Mouse (Mus musculus) embryonic stem cell, embryonic (primary cell): ENCODE measurements around the gene Rbl1.
"Not testable (repeated sequence)": the region's sequence is repeated elsewhere in the genome, so short reads cannot be mapped to it uniquely, and the experiment has no call there.

Experiments
- CTCF ChIA-PET, 4 experiments: fragments of 300-600 bp in 2 of 4; fragments of 350-600 bp in 2 of 4; sonication (Branson Sonifier 250); formaldehyde crosslinking; loops; one replicate each; lab custom pipeline; 2022; ENCODE audit warnings: inconsistent platforms in 2 of 4; lab: Charles Lee
- POLR2A ChIA-PET, 4 experiments: fragments of 300-600 bp in 2 of 4; fragments of 350-600 bp in 2 of 4; sonication (Branson Sonifier 250); formaldehyde crosslinking; loops; one replicate each; lab custom pipeline; 2022; ENCODE audit warnings: antibody characterized with exemption in 4 of 4, inconsistent platforms in 1 of 4; lab: Charles Lee

Rbl1 gene

GRCm38 (mm10) chr2:157204366-157205218 lies at the start of gene Rbl1:
Gene Rbl1 (minus strand): TSS chr2:157204534.
- ChIA-PET CTCF (interaction anchor here (0.6 to 1.5 kb wide), 8 partner anchors 17 to 362 kb away, joined by 3 to 7 read pairs (median 3); no protein-coding TSS in a partner anchor), POLR2A (interaction anchor here (0.5 to 5.3 kb wide), 148 partner anchors 8 to 1205 kb away, joined by 3 to 68 read pairs (median 4); partner anchors contain the start of genes Mroh8 (in 3 of the 4), Samhd1 (in 3 of the 4), Dsn1 (in 2 of the 4) and Rab5if (in 2 of the 4))

GRCm38 (mm10) chr2:157248111-157248510 lies 43.8 kb upstream of the Rbl1 start:
- POLR2A ChIA-PET: interaction anchor here (0.7 to 1.4 kb wide), 10 partner anchors 9 to 308 kb away, joined by 3 to 9 read pairs (median 3); partner anchors contain the start of gene Rbl1 (in 4 of the 4)
- CTCF ChIA-PET: interaction anchor here in 3 of 4 experiments (0.6 to 2.3 kb wide), 5 partner anchors 12 to 133 kb away, joined by 3 to 16 read pairs (median 4); no protein-coding TSS in a partner anchor

GRCm38 (mm10) chr2:157245603-157246002 lies 41.3 kb upstream of the Rbl1 start:
- CTCF ChIA-PET: interaction anchor here in 1 of 4 experiments (0.5 to 2.6 kb wide), 2 partner anchors 14 to 110 kb away, joined by 4 to 9 read pairs; partner anchors contain the start of gene Samhd1
- POLR2A ChIA-PET: interaction anchor here in 3 of 4 experiments (0.6 to 1.6 kb wide), 13 partner anchors 10 to 1164 kb away, joined by 3 to 9 read pairs (median 3); partner anchors contain the start of genes Rbl1 (in 3 of the 3), Dlgap4 (in 1 of the 3), Ralgapb (in 1 of the 3) and Rpn2 (in 1 of the 3)

GRCm38 (mm10) chr2:157245001-157245400 lies 40.7 kb upstream of the Rbl1 start:
- CTCF ChIA-PET: interaction anchor here in 1 of 4 experiments (0.5 to 2.6 kb wide), 2 partner anchors 15 to 110 kb away, joined by 4 to 9 read pairs; partner anchors contain the start of gene Samhd1
- POLR2A ChIA-PET: interaction anchor here in 3 of 4 experiments (0.5 to 1.6 kb wide), 10 partner anchors 14 to 632 kb away, joined by 3 to 9 read pairs (median 3); partner anchors contain the start of genes Rbl1 (in 3 of the 3), Dlgap4 (in 1 of the 3) and Rpn2 (in 1 of the 3)

GRCm38 (mm10) chr2:157235946-157236345 lies 31.6 kb upstream of the Rbl1 start:
- POLR2A ChIA-PET: interaction anchor here in 3 of 4 experiments (0.8 to 2.2 kb wide), 5 partner anchors 10 to 44 kb away, joined by 3 to 17 read pairs (median 4); partner anchors contain the start of gene Rbl1 (in 2 of the 3)
- CTCF ChIA-PET: interaction anchor here in 3 of 4 experiments (0.7 to 1.9 kb wide), 4 partner anchors 24 to 315 kb away, joined by 3 to 5 read pairs (median 4); no protein-coding TSS in a partner anchor

GRCm38 (mm10) chr2:157221916-157222315 lies 17.6 kb upstream of the Rbl1 start:
- ChIA-PET CTCF (interaction anchor here in 2 of 4 experiments (0.5 to 0.8 kb wide), 2 partner anchors 38 to 520 kb away, joined by 3 to 17 read pairs; no protein-coding TSS in a partner anchor), POLR2A (interaction anchor here in 2 of 4 experiments (1.3 to 2.2 kb wide), 2 partner anchors 17 kb away, joined by 8 to 11 read pairs; partner anchors contain the start of gene Rbl1 (in 2 of the 2))

GRCm38 (mm10) chr2:157220108-157220507 lies 15.8 kb upstream of the Rbl1 start:
- POLR2A ChIA-PET: interaction anchor here in 2 of 4 experiments (1.4 to 6.3 kb wide), 3 partner anchors 14 to 16 kb away, joined by 4 to 68 read pairs (median 6); partner anchors contain the start of gene Rbl1 (in 2 of the 2)
- CTCF ChIA-PET: no interaction called here

GRCm38 (mm10) chr2:157211731-157212130 lies 7.4 kb upstream of the Rbl1 start:
- POLR2A ChIA-PET: interaction anchor here in 2 of 4 experiments (0.5 to 1.0 kb wide), 2 partner anchors 7 to 768 kb away, joined by 3 to 21 read pairs; partner anchors contain the start of gene Rbl1 (in 1 of the 2)
- CTCF ChIA-PET: no interaction called here

- POLR2A ChIA-PET: interaction anchor here (0.5 to 5.3 kb wide), 138 partner anchors 9 to 1206 kb away, joined by 3 to 68 read pairs (median 4); partner anchors contain the start of genes Mroh8 (in 3 of the 4), Samhd1 (in 3 of the 4), Dsn1 (in 2 of the 4) and Rab5if (in 2 of the 4)
- CTCF ChIA-PET: interaction anchor here (0.6 to 1.5 kb wide), 9 partner anchors 16 to 1245 kb away, joined by 3 to 7 read pairs (median 3); no protein-coding TSS in a partner anchor
These were observed 622 bp downstream of the Rbl1 start for GRCm38 (mm10) chr2:157203459-157204365.

- ChIA-PET POLR2A (interaction anchor here in 3 of 4 experiments (0.6 to 5.3 kb wide), 21 partner anchors 9 to 364 kb away, joined by 3 to 68 read pairs (median 5); partner anchors contain the start of genes Mroh8 (in 1 of the 3), Rpn2 (in 1 of the 3) and Samhd1 (in 1 of the 3)), CTCF (interaction anchor here in 1 of 4 experiments (0.7 kb wide), 1 partner anchor 164 kb away, joined by 3 read pairs; no protein-coding TSS in a partner anchor)
These were observed 1.3 kb downstream of the Rbl1 start for GRCm38 (mm10) chr2:157203026-157203425.

GRCm38 (mm10) chr2:157202361-157202760 lies 2.0 kb downstream of the Rbl1 start:
- ChIA-PET CTCF (no interaction called here), POLR2A (interaction anchor here in 3 of 4 experiments (0.6 to 5.3 kb wide), 7 partner anchors 10 to 71 kb away, joined by 3 to 68 read pairs (median 27); partner anchors contain the start of gene Samhd1 (in 1 of the 3))

GRCm38 (mm10) chr2:157201081-157201830 lies 3.1 kb downstream of the Rbl1 start:
- CTCF ChIA-PET: no interaction called here
- POLR2A ChIA-PET: interaction anchor here in 1 of 4 experiments (5.3 kb wide), 1 partner anchor 16 kb away, joined by 68 read pairs; no protein-coding TSS in a partner anchor

GRCm38 (mm10) chr2:157198405-157198804 lies 5.9 kb downstream of the Rbl1 start:
- CTCF ChIA-PET: not testable (repeated sequence)
- POLR2A ChIA-PET: interaction anchor here in 1 of 4 experiments (0.9 kb wide), 1 partner anchor 12 kb away, joined by 4 read pairs; no protein-coding TSS in a partner anchor

- POLR2A ChIA-PET: interaction anchor here in 2 of 4 experiments (1.0 to 6.6 kb wide), 5 partner anchors 14 to 81 kb away, joined by 3 to 57 read pairs (median 3); partner anchors contain the start of gene Rbl1 (in 2 of the 2)
- CTCF ChIA-PET: no interaction called here
These were observed 13.7 kb downstream of the Rbl1 start for GRCm38 (mm10) chr2:157190651-157191050.

- POLR2A ChIA-PET: interaction anchor here in 3 of 4 experiments (0.6 to 6.6 kb wide), 9 partner anchors 9 to 180 kb away, joined by 3 to 57 read pairs (median 4); partner anchors contain the start of genes Rbl1 (in 3 of the 3) and Dsn1 (in 1 of the 3)
- CTCF ChIA-PET: interaction anchor here in 2 of 4 experiments (0.7 to 1.2 kb wide), 4 partner anchors 17 to 87 kb away, joined by 3 read pairs; partner anchors contain the start of gene Rbl1 (in 1 of the 2)
These were observed 17.1 kb downstream of the Rbl1 start for GRCm38 (mm10) chr2:157187223-157187622.
